Mouse (Mus musculus): ENCODE measurements around the gene Wdr89.
A peak's percentile ranks its signal among the peaks of the same experiment; 100 is the strongest.

Gene Wdr89

DNA sequence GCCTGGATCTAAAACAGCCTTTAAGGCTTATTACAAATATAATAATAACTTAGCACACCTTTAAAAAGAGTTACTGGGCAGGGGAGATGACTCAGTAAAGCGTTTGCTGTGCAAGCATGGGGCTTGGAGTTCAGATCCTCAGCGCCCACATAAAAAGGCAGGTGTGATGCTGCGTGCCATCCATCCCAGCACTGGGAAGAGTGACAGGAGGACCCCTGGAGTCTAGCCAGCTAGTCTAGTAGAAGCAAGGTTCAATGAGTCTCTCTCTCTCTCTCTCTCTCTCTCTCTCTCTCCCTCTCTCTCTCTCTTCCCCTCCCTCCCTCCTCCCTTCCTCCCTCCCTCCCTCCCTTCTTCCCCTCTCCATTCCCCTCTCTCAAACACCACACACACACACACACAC, 53.8 kb downstream of the Wdr89 start:
- DNase-seq (ENCODE audit: low spot score) = no peak

DNA sequence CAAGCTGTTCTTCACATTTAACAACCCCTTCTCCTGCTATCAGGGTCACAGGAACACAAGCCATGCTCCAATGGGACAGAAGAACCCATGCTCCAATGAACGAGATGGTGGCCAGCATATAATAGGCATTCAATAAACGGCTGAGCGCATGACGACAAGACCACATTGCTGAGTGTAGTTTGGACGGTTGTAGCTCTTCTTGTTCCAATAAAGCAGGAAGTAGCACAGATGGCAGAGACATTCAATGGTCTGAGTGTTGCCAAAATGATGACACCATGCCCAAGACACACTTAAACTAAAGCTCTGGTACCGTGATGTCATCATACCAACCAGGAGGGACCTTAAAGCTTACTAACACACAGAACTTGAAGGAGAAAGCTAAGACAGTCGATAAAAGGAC, 56.6 kb downstream of the Wdr89 start:
- no peak for DNase-seq (ENCODE audit: low spot score)

DNA sequence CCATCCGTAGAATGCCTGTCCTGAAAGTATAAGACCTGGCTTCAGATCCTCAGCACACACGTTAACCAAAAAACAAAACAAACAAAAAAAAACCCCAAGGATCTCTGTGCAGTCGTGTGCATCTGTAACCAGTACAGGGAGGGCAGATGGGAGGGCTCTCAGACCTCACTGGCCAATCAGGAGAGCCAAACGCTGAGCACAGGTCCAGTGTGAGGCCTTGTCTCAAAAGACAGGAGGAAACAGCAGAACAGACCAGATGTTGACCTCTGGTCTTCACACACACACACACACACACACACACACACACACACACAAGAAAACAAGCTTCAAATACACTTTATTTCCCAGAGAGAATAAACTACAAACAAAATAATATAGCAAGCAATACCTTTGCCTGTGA, 69.8 kb downstream of the Wdr89 start:
- no peak for DNase-seq (ENCODE audit: low spot score)

DNA sequence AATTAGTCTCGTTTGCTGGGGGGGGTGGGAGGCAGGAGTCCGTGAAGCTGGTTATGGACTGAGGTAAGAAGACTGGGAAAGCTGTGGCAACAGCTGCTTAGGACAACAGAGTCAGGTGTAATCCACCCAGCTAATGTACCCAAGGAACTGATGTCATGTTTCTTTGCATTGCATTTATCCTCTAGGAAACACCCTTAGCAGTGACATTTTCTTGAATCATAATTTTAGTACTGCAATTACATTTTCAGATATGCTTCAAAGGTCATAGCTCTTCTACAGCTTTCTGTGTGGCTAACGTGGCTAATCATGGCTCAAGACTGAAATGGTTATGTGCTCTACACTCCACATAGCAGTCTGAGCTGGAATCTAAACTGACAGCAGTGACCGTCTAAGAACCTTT, 70.3 kb downstream of the Wdr89 start:
- DNase-seq (ENCODE audit: low spot score) = no peak

DNA sequence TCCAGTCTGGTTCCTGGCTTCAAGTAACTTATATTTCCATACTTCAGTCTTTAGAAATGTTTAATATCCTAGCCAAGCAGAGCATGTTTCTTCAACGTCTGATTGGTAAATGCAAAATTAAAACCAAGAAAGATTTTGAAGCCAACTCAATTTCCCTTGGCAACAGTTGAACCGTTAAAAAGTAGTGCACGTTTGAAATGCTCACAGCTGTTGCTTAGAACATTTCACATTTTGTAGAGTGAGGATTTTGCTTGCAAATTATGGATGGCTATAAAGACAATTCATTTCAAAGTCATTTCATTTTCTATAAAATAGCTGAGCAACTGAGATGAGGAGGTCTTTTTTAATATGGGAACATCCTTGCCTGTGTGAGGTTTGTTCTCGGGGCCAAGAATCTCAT, 71.6 kb downstream of the Wdr89 start:
- DNase-seq (ENCODE audit: low spot score) = no peak

DNA sequence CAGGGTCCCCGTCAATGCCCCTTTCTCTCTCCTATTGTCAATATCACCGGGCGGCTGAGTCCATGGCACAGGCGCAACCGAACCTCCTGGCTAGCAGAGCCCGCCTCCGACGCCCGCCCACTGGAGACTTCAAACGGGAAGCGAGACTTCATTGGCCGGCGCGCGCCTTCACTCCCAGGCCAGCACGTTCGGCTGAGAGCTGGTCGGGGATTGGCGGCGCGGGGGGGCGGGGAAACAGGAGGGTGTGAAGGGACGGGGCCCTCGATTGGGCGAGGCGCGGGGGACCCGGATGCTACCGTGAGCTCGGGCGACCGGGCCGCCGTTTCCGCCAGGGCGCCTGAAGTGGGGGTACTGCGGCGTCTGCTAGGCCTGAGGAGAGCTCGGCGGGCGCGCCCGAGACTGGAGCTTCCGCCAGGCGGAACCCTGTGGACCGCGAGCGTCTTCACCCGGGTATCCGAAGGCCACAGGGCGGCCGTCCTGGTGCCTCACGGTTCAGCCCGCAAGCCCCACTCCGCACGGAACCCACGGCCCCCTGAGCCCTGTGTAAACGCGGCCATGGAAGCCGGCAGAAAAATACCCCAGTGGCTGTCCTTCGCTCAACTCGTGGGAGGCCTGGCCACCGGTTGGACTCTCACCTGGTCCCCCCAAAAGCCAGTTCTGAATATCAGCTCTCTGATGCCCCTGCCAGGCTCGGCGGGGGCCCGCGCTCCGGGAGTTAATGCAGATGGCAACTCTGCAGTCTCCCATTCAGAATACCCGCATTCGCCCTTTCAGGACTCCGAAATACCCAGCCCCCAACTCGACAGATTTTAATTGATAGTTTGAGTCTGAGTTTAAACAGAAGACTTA, 73.0 kb downstream of the Wdr89 start, which contains the start of gene Ppp2r5e:
TSS of gene Ppp2r5e (minus strand) at position 92 of the 849 bp plus-strand sequence.
- DNase-seq (ENCODE audit: low spot score) = peak; percentile 99

DNA sequence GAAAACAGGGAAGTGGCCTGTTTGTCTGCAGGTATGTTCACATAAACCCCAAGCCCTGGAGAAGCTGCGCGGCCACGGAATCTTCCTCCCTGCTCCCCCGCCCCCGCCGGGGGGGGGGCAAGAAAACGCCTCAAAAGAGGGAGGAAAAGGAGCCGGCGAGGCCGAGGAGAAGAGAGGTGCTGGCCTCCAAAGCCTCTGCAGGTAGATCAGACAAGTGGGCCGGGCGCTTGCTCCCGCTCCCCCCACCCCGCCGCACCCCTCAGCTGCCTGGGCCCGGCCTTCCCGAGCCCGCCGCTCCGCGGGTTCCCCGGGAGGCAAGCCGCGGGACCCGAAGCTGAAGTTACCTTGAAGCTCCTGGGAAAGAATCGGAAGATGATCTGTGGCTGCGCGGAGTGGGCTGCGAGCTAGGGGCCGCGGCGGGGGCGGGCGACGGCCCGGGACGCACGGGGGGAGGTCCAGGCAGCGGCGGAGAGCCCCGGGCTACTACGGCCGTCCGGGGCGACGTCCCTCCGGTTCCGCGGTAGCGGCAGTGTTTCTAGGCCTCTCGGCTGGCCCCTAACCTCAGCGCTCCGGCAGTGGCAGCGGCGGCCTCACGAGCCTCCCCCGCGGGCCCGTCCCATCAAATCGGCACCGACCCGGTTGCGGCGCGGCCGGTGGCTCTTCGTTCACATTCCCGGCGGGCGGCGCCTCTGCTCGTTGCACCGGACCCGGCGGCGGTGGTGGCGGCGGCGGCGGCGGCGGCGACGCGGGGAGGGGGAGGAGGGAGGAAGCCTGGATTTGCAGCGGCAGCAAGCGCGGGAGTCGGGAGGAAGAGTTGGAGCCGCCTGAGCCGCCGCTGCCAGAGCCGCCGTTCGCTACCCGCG, 73.8 kb downstream of the Wdr89 start:
- peak; percentile 10 for DNase-seq (ENCODE audit: low spot score)

DNA sequence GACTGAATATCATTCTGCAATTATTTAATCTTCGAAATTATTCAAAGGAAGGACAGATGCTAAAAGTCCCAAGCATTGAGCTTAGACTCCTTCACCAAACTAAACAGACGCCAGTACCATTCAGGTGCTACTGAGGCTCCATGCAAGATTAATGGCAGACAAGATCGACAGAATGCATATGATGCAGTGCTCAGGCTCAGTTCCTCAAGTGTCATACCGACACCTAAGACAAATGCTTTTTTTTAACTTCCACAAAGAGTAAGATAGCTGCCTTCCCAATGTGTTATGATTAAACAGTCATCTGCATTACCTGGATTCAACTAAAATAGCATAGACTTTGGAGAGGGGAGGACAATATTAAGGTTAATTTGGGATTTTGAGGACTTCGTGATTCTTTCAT, 74.9 kb downstream of the Wdr89 start:
- no peak for DNase-seq (ENCODE audit: low spot score)

DNA sequence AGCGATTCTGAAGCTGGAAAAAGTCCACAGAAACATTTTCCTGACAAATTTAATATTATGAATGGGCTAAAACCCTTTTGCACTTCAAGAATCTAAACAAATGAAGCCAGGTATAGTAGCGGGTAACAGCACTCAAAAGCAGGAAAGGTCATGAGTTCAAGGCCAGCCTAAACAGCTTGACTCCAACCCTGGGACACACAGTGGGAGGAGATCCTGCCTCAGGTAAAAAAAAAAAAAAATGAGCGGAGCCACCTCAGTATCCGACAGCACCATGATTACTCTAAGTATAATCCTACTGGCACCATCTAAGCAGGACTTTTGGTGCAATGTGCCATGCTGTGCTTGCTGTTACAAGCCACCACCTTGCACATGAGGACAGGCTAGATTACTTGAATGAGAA, 75.5 kb downstream of the Wdr89 start:
- DNase-seq (ENCODE audit: low spot score) = no peak

DNA sequence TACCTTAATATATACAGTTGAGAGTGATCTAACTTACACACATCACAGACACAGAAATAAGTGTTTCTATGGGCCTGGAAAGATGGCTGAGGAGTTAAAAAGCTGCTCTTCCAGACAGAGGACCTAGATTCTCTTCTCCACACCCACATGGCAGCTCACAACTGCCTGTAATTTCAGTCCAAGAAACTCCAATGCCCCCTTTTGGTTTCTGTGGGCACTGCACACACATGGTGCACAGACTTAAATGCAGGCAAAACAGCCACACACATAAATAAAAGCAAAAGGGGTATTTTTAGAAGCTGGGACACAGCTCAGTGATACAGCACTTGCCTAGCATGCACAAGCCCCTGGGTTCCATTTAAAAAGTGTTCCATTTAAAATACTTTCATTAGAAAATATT, 81.8 kb downstream of the Wdr89 start:
- DNase-seq (ENCODE audit: low spot score) = no peak

DNA sequence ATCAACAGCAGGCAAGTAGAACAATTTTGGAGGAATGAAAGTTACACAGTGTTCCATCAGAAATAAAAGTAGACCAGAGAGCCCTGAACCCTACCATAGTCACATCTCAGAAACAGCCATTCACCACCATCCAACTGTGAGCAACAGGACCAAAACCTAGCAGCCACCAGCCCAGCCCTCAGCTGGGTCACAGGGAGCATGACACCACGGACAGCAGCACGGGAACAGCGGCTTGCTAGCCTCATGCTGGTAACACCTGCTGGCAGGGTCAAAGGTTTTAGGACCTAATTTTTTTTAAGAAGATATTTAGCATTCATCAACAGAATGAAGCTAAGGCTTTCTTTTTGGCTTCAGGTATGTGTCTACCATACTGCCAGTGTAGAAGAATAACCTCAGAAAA, 85.6 kb downstream of the Wdr89 start:
- no peak for DNase-seq (ENCODE audit: low spot score)

Data from lung, postnatal 25 days (tissue).